Mouse (Mus musculus): ENCODE measurements around the gene Cnbp. TPM values are rescaled to one million over a fixed set of nuclear protein-coding genes. Genes with fewer than 3 reads are reported as not detected.

Gene Cnbp
- total RNA-seq, 2 experiments from 2014 or later, result 254 to 269 TPM

GRCm38 (mm10) chr6:87804886-87805285 is 46.0 kb downstream of the Cnbp start:
- no peak for DNase-seq

GRCm38 (mm10) chr6:87804036-87804435 is 46.9 kb downstream of the Cnbp start:
- DNase-seq, result no peak

DNA sequence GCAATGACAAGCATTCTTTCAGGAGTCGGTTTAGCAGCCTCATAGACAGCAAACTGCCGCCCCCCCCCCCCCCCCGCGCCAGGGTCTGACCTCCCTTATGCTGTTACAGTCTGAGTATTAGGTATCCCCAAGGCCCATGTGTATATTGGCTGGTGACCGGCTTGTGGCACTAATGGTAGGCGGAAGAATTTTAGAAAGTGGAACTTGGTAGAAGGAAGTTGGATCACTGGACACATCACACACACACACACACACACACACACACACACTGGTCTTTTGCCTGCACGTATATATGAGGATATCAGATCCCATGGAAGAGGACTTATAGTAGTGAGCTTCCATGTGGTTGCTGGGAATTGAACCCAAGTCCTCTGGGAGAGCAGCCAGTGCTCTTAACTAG is 48.4 kb downstream of the Cnbp start:
- DNase-seq, result no peak

DNA sequence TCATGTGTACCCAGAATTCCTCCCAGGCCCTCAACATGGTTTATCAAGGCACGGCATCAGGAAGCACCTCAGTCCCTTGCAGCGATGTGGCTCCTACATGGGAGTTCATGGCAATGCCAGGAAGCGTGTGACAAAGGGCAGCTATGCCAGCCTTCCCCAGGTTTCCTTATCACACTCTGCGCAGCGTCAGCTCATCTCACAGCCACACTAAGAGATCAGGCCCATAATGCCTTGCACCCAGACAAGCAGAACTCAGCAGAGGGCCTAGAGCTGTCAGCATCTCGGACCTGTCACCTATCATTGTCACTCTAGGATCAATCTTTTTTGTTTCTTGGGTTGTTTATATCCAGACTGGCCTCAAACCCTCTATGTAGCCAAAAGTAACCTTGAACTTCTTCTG is 51.3 kb downstream of the Cnbp start:
- no peak for DNase-seq

DNA sequence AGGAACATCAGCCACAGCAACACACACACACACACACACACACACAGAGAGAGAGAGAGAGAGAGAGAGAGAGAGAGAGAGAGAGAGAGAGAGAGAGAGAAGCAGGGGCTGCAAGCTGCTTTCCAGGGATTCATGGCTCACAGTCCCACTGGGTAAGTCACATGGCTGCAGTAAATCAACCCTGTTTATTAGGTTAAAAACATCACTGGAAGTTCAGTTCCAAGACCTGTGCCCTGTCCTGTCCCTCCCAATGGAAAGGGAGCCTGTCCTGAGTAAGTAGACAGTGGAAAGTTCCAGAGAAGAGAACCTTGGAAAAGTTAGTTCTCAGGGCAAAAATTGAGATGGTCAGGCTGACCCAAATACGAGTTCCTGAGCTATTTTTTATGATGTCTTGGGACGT is 53.6 kb downstream of the Cnbp start:
- DNase-seq, result no peak

DNA sequence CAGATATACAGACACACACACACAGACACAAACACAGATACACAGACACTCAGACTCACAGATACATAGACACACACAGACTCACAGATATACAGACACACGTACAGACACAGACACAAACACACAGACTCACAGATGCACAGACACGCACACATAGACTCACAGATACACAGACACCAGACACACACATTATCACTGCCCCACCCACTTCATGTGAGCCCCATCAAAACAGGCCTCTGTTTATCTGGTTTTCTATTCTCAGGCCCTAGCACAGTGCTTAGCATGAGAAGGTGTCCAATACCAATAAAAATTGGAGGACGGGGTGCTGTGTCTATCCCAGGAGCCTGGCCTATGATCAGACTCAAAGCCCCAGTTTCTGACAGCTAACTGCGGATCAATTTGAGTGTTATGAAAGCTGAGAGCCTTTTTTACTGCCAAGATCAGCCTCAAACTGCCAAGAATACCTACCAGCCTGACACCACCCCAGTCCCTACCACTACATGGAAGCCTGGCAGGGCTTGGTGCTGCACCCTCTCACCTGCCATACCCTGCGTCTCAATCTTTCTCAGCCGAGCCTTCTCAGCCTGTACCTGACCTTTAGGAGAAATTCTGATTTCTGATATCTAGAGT is 54.5 kb downstream of the Cnbp start:
- DNase-seq, result no peak

GRCm38 (mm10) chr6:87795385-87796150 is 55.3 kb downstream of the Cnbp start:
- DNase-seq, result no peak

GRCm38 (mm10) chr6:87793821-87794510 is 56.9 kb downstream of the Cnbp start:
- DNase-seq, result no peak

Other genes with a start within 250 kb of the Cnbp start
- 1 to 10 TPM; 6.2 to 6.5 TPM for gene Aplf, start 178.9 kb downstream of the Cnbp start, total RNA-seq (2021)
- 1 to 10 TPM; 3.8 to 5.8 TPM for gene Efcc1, start 120.2 kb downstream of the Cnbp start, total RNA-seq (2021)
- 1 to 10 TPM in 1 of 2 experiments, under 1 TPM in 1; 0.82 to 1.5 TPM for gene Gp9, start 73.0 kb downstream of the Cnbp start, total RNA-seq (2021)
- gene Rab43, start 38.9 kb downstream of the Cnbp start, total RNA-seq (2021), result 10 to 100 TPM; 15.5 to 16.7 TPM
- 1 to 10 TPM; 1.8 to 3.4 TPM for gene Gm45140, start 15.3 kb downstream of the Cnbp start, total RNA-seq (2021)
- 10 to 100 TPM; 29.6 to 30.0 TPM for gene Isy1, start 12.3 kb downstream of the Cnbp start, total RNA-seq (2021)
- gene Copg1, start 36.7 kb upstream of the Cnbp start, total RNA-seq (2021), result 100 to 1,000 TPM; 238 to 252 TPM
- 10 to 100 TPM; 24.3 to 28.4 TPM for gene Hmces, start 62.8 kb upstream of the Cnbp start, total RNA-seq (2021)
- 10 to 100 TPM; 63.5 to 71.7 TPM for gene H1fx, start 130.5 kb upstream of the Cnbp start, total RNA-seq (2021)
- gene Rab7, start 194.2 kb upstream of the Cnbp start, total RNA-seq (2021), result 100 to 1,000 TPM; 312 to 316 TPM
- gene Rpn1, start 233.4 kb upstream of the Cnbp start, total RNA-seq (2021), result 100 to 1,000 TPM; 185 to 192 TPM

Data from layer of hippocampus, postnatal 36 days (tissue).